Mouse (Mus musculus): ENCODE measurements around the gene Bhlhe40.
A peak's percentile ranks its signal among the peaks of the same experiment; 100 is the strongest.

The Bhlhe40 gene

DNA sequence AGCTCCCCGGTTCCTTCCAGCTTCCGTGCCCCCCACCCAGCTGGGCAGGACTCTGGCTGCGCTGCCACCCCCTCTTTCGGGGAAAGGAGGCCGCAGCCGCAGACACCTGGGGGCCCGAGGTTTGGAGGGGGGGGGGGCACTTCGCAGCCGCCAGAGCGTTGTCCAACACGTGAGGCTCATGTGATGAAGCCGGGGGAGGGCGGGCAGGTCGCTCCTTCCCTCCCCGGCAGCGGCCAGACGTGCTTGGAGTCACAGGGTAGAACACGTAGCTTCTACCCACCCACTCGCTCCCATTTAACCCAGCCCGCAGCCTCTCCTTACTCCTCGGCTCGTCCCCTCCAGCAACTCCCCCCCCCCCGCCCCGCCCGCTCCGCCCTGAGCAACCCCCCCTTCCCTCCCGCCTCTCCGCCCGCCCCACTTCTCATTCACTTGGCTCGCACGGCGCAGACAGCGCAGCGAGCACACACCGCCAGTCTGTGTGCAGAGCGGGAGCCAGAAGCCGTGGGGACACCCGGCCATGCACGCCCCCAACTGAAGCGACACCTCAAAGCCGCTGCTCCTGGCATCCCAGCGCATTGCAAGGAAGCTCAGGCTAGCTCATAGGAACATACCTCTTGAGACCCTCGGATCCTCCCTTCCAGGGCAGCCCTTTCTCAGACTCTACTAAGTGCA is at the start of gene Bhlhe40:
Gene Bhlhe40, plus strand, starts transcription at position 424 of the 672 bp plus-strand sequence.
- peak; percentile 72 for DNase-seq (ENCODE audit: low read depth, low spot score)

DNA sequence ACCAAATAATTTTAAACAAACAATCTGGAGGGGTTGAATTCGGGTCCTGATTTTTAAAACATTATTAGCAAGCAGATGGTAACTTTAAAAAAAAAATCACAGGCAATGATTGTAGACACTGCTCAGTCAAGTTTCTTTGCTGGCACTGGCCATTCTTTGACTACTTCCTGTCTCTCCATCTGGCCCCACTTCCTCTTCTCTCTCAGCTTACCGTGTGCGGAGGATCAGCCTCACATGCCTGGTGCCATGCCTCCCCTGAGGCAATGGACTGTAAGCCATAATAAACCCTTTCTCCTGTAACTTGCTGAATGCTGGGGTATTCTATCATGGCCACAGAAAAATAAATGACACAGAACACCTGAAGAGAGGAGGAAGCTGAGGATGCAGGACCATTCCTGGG is 48.8 kb upstream of the Bhlhe40 start:
- no peak for DNase-seq (ENCODE audit: low read depth, low spot score)

DNA sequence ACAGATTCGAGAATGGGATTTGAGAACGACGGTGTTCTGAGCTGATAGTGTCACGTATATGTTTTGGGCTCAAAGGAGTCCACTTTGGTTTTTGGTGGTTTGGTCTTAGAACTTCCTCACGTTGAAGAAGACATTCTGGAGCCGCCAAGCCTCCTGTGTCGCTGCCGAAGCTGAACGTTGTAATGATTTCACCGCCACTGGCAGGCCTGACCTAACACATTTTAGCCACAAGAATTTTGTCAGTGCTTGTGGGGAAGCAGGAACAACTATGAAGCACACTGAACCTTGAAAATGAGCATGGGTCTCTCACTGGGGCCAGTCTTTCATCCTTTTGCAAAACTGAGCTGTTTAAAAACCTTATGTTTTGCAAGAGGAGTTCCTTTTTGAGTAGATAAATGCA is 42.4 kb upstream of the Bhlhe40 start:
- DNase-seq (ENCODE audit: low read depth, low spot score): no peak

DNA sequence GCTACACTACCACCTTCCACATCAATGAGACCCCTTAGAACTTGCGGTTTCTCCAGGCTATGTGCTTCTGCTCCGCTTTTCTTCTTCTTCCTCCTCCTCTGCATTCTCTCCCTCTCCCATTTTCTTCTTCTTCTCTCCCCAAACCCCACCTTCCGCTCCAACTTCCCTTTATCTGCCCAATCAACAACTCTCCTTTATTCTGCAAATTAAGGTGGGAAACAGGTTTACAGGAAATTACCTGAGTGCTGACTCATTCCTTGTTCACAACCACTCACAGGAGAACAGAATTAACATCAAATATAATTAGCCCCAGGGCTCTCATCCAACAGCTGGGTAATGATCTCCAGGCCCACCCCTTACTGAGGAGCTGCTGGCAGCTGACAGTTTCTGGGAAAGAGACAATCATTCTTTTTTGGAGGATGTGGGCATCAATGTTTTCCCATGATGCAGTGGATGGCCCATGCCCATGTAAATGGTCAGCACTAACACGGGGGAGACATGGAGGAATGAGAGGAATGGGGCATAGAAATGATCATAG is 37.3 kb upstream of the Bhlhe40 start:
- no peak for DNase-seq (ENCODE audit: low read depth, low spot score)

DNA sequence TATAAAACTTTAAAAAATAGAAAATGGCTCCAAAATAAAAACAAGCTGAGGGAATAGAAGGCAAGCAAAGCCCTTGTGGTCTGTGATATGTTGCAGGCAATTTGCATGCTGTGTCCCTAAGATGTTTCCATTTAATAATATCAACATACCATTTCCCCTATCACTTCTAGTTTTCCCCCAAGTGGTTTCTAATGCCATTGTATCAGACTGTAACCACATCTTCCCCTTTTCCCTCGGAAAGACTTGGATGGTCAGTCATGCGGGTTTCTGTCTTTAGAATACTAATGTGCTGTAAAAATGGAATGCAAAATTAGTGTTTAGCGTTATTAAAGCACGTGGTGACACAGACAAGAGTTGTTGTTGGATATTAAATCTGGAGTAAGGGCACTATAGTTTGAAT is 35.5 kb upstream of the Bhlhe40 start:
- DNase-seq (ENCODE audit: low read depth, low spot score): no peak

DNA sequence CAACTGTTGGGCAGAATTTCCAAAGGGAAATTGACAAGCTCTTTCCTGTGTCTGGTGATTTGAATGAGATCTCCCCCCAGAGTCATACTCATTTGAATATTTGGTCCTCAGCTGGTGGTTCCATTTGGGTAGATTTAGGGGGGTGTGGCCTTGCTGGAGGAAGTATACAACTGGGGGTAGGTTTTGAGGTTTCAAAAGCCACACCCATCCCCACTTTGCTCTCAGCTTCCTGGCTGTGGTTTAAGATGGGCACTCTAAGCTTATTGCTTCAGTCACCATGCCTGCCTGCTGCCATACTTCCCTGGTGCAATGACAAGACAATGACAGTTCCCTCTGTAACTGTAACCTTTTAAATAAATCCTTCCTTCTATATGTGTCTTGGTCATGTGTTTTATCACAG is 29.7 kb upstream of the Bhlhe40 start:
- DNase-seq (ENCODE audit: low read depth, low spot score): no peak

DNA sequence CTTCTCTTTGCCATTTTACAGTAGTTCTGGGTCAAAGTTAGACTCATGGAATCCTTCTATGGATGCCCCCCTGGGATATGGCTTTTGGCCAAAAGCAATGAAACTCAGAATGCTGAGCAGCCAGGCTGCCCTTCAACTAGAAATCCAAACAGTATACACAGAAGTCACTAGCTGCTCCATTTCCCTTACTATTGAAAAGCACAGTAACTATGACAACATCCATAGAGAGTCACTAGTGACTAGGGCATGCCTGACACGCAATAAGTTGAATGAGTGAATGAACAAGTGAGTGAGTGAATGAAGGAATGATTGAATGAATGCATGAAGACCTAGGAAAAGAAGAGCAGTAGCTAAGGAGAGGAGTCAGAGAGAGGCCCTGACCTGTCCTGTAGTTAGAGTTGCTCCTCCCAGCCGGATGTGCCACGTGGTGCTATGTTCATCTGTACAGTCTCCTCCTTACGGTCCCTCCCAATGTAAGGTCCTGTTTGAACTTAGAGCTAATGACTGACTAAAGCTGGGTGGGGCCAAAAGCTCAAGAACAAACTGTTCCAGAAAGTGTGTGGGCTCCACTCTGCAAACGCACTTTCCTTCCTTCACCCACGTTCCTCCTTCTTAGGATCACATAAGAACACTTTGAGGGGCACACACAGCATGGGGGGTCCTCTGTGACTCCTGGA is 22.1 kb upstream of the Bhlhe40 start:
- DNase-seq (ENCODE audit: low read depth, low spot score): no peak

DNA sequence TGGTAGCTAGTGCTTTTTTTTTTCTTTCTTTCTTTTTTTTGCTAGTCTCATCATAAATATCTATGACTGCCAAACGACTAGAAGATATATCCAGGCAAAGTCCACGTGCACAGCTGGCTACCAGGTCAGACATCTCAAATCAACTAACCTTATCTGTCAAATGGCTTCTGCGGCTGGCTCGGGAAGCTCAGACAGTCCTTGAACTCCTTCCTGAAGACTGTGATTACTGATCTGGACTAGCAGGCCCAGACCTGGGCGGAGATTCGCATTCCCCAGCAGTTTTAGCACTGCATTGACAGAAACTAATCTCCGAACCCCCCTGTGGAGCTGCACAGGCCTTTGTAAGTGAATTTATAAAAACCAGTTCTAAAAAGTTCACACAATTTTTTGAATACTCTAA is 18.4 kb upstream of the Bhlhe40 start:
- no peak for DNase-seq (ENCODE audit: low read depth, low spot score)

DNA sequence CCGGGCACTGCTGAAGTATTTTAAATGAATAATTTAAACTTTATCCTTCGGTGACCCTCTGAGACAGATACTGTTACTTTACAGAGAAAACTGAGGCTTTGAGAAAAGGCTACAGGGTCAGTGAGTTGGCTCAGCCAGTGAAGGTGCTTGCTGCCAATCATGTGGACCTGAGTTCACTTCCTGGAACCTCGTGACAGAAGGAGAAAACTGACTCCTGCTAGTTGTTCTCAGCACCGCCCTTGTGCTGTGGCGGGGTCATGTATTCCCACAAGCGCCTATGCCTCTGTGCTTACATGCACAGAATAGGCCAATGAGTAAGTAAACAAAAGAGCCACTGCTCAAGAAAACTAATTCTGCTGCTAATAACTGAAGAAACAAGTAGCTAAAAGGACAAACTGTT is 17.4 kb upstream of the Bhlhe40 start:
- no peak for DNase-seq (ENCODE audit: low read depth, low spot score)

DNA sequence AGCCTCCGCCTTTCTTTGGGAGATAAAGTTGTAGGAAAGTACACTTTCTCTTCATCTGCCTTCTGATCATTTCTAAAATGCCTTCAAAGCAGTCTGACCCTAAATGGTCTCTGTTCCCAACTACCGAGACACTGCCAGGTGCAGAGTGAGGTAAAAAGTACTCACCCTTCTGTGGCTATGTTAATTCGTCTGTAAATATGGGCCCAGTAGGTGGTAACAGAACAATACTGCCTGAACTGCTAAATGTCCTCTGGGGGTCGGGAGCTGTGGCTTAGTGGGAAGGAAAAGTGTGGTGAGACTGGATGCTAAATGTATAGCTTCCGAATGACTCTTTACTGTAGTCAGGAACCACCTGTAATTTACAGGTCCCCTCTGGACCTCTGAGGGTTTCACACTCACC is 16.1 kb upstream of the Bhlhe40 start:
- DNase-seq (ENCODE audit: low read depth, low spot score): no peak

DNA sequence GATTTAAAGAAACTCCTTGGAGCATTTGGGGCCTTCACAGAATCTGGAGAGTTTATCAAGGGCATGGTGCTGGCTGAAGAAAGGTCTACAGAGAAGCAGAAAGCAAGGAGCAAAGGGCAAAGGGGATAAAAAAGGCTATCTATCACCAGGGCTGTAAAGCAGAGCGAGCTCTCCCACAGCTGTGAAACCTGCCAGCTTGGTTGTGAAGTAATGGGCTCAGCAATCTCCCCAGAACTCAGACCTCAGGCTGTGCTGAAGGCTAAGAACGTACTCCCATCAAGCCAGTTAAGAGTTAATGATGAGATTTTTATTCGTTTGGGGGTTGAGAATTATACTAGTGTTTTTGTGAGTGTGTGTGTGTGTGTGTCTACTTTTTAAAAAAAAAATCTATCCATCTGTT is 13.3 kb upstream of the Bhlhe40 start:
- no peak for DNase-seq (ENCODE audit: low read depth, low spot score)

DNA sequence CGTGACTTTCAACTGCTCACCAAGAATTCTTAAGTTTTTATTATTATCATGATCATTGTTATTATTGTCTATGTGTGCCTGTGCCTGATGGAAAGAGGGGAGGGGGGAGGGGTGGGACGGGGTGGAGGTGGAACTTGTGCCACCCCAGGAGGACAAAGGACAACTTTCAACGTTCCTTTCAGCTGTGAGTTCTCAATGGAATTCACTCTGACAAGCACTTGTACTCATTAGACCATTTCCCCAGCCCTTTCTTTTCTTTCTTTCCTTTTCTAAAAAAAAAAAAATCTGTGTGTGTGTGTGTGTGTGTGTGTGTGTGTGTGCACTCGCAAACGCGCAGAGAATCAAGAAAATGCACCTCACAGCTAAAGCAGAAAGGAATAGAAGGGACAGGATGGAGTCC is 12.4 kb upstream of the Bhlhe40 start:
- DNase-seq (ENCODE audit: low read depth, low spot score): no peak

DNA sequence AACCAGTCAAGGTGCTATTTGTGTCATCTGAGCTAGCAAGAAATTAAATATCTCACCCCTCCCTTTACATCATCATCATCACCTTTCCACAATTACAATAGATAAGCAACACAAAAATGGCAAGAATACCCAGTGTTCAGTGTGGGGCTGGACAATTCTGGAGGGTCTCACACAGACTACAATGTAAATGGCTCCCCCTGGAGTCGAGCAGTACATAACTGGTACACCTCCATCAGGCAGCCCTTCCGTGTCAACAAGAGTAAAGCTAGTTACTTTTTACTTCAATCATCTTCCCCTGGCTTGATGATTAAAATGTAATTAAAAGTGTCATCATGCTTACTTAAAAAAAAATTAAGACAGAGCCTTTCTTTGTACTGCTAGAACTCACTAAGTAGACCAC is 4.6 kb upstream of the Bhlhe40 start:
- no peak for DNase-seq (ENCODE audit: low read depth, low spot score)

DNA sequence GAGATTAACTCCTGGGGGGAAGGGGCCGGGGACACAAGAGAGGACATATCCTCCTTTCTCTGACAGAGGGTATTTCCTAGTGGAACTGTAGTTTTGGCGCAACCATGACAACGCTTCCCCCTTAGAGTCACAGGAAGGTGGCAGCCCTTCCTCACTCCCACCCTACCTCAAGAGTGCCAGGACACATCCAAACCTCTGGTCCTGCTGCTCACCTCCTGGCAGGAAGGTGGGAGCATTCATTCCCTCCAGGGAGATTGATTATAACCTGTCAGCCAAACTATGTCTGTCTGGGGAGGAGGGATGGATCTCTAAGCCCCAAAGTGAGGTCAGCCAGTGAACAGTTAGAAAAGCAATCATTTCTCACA is 2.4 kb upstream of the Bhlhe40 start:
- no peak for DNase-seq (ENCODE audit: low read depth, low spot score)

DNA sequence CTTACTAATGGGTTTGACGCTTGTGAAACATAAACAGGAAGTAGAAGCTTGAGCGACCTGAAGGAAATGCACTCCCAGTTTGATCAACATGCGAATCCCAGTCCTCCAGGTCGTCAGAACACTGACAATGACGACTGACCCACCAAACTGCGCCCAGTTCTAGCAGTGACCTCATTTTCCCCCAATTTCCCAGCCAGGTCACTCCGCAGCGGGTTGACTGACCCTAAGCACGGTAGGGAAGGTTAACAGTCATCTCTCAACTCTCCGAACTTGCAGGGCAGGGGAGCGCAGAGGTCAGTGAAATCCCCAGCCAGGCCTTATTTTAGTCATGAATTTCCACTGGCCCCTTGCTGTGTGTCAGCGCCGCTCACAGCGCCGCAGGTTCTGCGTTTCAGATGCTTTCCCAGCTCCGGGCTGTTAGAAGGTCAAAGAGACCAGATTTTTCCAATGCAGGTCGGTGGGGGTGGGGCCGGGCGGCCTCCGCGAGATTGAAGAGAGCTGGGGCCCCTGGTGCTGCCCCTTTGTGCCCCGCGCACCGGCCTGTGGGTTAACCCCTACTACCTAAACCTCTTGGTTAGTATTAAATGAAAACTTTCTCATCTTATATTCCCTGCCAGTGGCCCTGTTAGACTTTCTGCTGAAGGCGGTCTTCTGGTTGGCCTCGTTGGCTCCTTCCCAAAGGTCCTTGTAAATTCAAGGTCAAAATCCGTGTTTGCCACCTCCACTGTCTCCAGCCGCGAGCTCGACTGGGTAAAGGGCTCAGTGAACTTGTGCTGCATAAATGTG is 1.8 kb upstream of the Bhlhe40 start:
- DNase-seq (ENCODE audit: low read depth, low spot score): peak; percentile 44

DNA sequence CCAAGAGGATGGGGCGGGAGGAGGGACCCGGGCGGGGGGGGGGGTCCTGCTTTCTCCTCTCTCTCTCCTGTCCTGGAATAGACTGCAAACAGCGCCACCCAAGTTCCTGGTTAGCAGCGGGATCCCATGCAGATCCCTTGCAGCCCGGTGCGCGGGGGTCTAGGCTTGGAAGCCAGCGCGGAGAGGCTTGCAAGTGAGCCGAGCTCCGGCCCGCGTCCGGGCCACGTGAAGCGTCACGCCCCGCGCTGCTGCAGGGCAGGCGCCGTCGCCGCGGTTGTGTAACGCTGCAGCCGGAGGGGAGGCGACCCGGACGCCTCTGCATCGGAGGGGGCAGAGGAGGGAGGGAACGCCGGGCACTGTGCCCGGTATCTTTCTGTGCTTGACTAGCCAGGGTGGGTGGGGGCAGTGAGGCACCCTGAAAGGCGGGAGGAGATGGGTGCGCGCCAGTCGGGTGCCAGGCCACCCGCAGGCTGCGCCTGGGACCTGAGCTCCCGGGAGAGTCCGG is 1.2 kb upstream of the Bhlhe40 start:
- DNase-seq (ENCODE audit: low read depth, low spot score): peak; percentile 83

DNA sequence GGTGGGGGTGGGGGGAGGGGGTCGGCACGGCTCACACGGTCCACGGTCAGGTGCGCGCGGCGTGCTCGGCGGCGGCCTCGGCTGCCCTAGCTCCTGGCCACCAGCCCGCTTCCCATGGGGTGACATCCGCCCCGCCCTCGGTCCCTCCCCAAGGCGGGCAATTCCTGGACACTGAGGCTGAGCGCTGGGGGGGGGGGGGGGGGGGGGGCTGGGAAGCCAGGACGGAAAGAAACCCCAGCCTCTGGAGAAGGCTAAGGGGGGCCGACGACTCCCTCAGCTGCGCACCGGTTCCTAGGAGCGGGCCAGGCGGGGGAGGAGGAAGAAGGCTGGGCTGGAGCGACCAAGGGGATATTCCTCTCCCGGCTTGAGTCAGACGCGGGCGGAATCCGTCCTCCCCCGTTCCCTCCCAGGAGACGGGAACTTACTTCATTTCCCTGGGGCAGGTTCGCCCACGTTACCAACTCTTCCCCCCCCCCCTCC is 663 bp upstream of the Bhlhe40 start:
- DNase-seq (ENCODE audit: low read depth, low spot score): peak; percentile 55

DNA sequence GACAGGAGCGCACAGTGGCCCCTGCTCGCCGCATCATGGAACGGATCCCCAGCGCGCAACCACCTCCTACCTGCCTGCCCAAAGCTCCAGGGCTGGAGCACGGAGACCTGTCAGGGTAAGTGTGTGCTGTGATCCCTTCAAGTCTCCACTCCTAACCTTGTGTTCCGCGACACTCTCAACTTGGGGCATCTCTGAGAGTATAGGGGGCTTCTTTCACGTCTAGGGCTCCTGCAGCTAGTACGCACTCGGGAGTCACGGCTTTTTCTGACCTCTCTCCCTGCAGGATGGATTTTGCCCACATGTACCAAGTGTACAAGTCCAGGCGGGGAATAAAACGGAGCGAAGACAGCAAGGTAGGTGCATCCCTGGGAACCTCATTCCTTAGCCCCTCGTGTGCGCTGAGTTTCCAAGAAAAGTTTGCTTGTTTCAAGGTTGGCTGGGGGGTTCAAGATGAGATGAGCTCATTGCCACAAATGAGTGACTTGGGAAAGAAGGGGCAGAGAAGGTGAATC is 505 bp downstream of the Bhlhe40 start:
- DNase-seq (ENCODE audit: low read depth, low spot score): no peak

DNA sequence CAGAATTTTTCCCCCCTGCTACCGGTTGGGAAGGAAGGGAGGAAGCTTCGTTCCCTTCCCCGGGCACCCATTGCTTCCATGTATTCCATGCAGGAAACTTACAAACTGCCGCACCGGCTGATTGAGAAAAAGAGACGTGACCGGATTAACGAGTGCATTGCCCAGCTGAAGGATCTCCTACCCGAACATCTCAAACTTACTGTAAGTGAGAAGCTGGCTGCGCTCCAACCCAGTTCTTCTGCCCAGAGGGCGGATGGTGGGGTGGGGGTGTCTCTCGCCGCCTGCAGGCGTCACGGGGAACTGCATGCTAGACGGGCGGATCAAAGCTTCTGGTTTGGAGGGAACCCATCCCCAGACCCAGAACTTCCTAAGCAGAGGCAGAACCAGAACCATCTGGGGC is 983 bp downstream of the Bhlhe40 start:
- DNase-seq (ENCODE audit: low read depth, low spot score): peak; percentile 80

DNA sequence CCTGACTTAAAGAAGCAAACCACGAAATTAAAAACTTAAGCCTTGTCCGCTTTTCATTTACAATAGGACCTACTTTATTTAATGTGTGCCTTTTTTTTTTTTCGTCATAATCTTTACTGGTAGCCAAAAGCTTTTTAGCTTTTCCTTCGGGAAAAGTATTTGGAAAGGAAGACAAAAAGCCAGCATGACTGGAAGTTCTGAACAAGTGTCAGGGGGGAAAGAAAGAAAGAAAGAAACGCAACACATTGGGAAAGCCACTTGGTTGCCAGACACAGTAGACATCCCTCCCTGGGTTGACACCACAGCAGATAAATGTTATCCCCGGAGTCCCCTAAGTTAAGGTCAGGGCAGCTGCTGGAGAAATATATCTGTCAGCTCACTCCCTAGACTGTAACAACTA is 1.5 kb downstream of the Bhlhe40 start:
- no peak for DNase-seq (ENCODE audit: low read depth, low spot score)

DNA sequence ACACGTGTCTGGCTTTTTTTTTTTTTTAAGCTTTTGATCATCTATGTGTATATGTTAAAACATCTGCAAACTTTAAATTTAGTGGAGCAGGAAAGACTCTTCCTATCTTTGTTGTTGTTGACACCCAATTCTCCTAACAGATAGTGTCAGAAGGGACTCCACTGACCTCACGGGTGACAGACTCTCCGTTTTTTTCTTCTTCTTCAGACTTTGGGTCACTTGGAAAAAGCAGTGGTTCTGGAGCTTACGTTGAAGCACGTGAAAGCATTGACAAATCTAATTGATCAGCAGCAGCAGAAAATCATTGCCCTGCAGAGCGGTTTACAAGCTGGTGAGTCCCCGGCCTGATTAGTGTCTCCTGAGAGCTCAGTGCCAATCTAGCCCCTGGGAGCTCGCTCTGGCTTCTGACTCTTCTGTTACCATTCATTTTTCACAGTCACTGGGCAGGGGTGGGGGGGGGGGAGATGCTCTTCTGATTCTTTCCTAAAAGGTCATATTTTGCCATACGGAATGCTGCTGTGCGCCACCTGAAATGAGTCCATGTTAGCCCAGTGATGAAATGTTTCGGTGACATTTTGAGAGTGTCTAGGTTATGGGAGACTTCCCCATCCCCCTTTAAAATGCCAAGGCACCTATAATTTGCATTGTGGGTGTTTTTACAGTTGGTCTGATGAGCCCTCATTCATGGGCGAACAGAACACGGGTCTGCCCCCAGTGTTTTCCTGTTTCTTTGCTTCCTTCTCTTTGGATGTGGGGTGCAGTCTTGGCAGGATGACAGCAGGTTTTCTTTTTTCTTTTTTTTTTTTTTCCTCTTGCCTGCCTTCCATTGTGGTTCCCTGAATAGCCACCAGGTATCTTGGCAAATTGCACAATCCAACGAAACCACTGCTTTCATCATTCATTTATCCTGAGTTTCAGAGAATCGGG is 2.1 kb downstream of the Bhlhe40 start:
- DNase-seq (ENCODE audit: low read depth, low spot score): no peak
